Mouse (Mus musculus) liver, adult 2 months (tissue): Measurements from ENCODE around the gene Olfr420. TPM values are rescaled to one million over a fixed set of nuclear protein-coding genes. Genes with fewer than 3 reads are reported as not detected.

Experiments used
- DNase-seq: peaks from one replicate; pipeline ENCODE4 v3.0.0-alpha.2; 2011; ENCODE audit warnings: low read depth, low spot score; ENCODE audit errors: extremely low read depth
- H3K27ac ChIP-seq: fragments of 200-500 bp; replicated peaks from 2 replicates; pipeline ENCODE4 v1.5.1; 2012; ENCODE audit warnings: low read depth, mild to moderate bottlenecking, control low read depth, inconsistent platforms, low read length; ENCODE audit not compliant: insufficient read depth
- H3K27me3 ChIP-seq: fragments of 200-500 bp; 2 replicates; pipeline ENCODE4 v1.6.1; 2012; ENCODE audit warnings: mild to moderate bottlenecking, moderate library complexity, low read length, inconsistent platforms; ENCODE audit not compliant: control insufficient read depth, insufficient read depth
- H3K36me3 ChIP-seq: fragments of 200-500 bp; 2 replicates; pipeline ENCODE4 v1.6.1; 2012; ENCODE audit warnings: low read length, inconsistent platforms; ENCODE audit not compliant: control insufficient read depth, insufficient read depth
- H3K4me1 ChIP-seq: fragments of 200-500 bp; 2 replicates; pipeline ENCODE4 v1.6.1; 2011; ENCODE audit warnings: low read length; ENCODE audit not compliant: control insufficient read depth, insufficient read depth
- H3K4me3 ChIP-seq: fragments of 200-500 bp; 2 replicates; pipeline ENCODE4 v1.5.1; 2011; ENCODE audit warnings: low read depth, mild to moderate bottlenecking, control low read depth, low read length, moderate library complexity; ENCODE audit not compliant: insufficient read depth
- H3K79me2 ChIP-seq: fragments of 200-500 bp; 2 replicates; pipeline ENCODE4 v1.6.1; 2012; ENCODE audit warnings: inconsistent platforms, mild to moderate bottlenecking, low read length, moderate library complexity; ENCODE audit not compliant: control insufficient read depth, insufficient read depth
- H3K9ac ChIP-seq: fragments of 200-500 bp; 2 replicates; pipeline ENCODE4 v1.6.1; 2012; ENCODE audit warnings: low read depth, mild to moderate bottlenecking, control low read depth, inconsistent platforms, low read length
- CTCF ChIP-seq: fragments of 200-500 bp; IDR thresholded peaks from 2 replicates; pipeline ENCODE4 v1.5.1; 2011; ENCODE audit warnings: low read depth, low read length, control low read depth
- POLR2A ChIP-seq: fragments of 200-500 bp; IDR thresholded peaks from 2 replicates; pipeline ENCODE4 v1.6.1; 2011; ENCODE audit warnings: low read length, control low read depth; ENCODE audit not compliant: insufficient read depth; ENCODE audit errors: extremely low read depth
- WGBS: fragments of 180-500 bp; shearing (Covaris S2); methylation state at CpG from one replicate; pipeline ENCODE4 v1.1.7; 2018; 5-methylcytosine and 5-hydroxymethylcytosine counted together
- polyA plus RNA-seq: library from polyadenylated mRNA; depleted of rRNA; stranded (reverse); fragments of >200 nt; gene quantifications from 2 replicates; pipeline ENCODE4 v1.2.3, GENCODE M21; 2012; rRNA removed
- total RNA-seq: library from RNA; depleted of rRNA; stranded (reverse); fragments of >200 nt; gene quantifications from 2 replicates; pipeline ENCODE4 v1.2.3, GENCODE M21; 2014; rRNA removed

Gene Olfr420
- total RNA-seq (not detected in 2 replicates), polyA plus RNA-seq (not detected in 2 replicates)

- H3K36me3 ChIP-seq: no peaks in the 10 kb centered on the region
- H3K79me2 ChIP-seq: no peaks in the 10 kb centered on the region
- no peaks in the 10 kb centered on the region for H3K27me3 ChIP-seq
- 69% methylated on average over 1 of the region's 1 CpGs for WGBS
- H3K27ac ChIP-seq: no peak within 1 kb of the TSS
- H3K9ac ChIP-seq: no peak within 1 kb of the TSS
- DNase-seq: no peak
- no peak within 1 kb of the TSS for H3K4me3 ChIP-seq
- TF ChIP-seq POLR2A: no peak
- no peak for TF ChIP-seq CTCF
- H3K4me1 ChIP-seq: no peaks in the 10 kb centered on the region
Measured at GRCm38 (mm10) chr1:174155333-174155732, at the start of gene Olfr420. Olfr420 (plus strand) TSS chr1:174155633.

DNA sequence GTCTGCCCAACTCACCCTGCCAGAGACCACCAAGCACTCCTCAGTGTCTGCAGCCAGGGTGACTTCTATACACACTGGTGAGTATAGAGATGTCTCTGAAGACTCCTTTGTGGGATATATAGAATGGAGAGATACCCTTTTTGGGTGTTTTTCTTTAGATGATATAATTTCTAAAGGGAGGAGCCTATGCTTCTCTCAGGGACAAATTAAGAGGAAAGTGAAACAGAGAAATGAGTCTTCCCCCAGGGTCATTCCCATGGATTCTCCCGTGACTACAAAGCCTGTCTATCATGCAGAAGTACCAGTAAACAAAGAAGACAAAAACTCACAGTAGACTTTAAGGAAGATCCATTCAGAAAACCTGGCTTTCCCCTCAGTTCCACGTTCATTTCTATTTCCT lies 34.4 kb upstream of the Olfr420 start, which contains the start of gene Olfr231:
Olfr231 (minus strand) TSS at position 101 of the 400 bp plus-strand sequence.
- no peaks in the 10 kb centered on the region for H3K4me1 ChIP-seq
- H3K9ac ChIP-seq: no peak within 1 kb of the TSS
- no peak for DNase-seq
- TF ChIP-seq POLR2A: no peak
- no peak for TF ChIP-seq CTCF
- no peaks in the 10 kb centered on the region for H3K36me3 ChIP-seq
- no peaks in the 10 kb centered on the region for H3K27me3 ChIP-seq
- H3K4me3 ChIP-seq: no peak within 1 kb of the TSS
- H3K27ac ChIP-seq: no peak within 1 kb of the TSS
- no peaks in the 10 kb centered on the region for H3K79me2 ChIP-seq
- WGBS: 48% methylated on average over 2 of the region's 2 CpGs

- WGBS: 70% methylated on average over 3 of the region's 3 CpGs
- TF ChIP-seq CTCF: no peak
- no peak for TF ChIP-seq POLR2A
Measured at GRCm38 (mm10) chr1:174131217-174131616, 24.2 kb upstream of the Olfr420 start, which contains the start of gene Olfr424. Olfr424 (plus strand) TSS chr1:174131517.

DNA sequence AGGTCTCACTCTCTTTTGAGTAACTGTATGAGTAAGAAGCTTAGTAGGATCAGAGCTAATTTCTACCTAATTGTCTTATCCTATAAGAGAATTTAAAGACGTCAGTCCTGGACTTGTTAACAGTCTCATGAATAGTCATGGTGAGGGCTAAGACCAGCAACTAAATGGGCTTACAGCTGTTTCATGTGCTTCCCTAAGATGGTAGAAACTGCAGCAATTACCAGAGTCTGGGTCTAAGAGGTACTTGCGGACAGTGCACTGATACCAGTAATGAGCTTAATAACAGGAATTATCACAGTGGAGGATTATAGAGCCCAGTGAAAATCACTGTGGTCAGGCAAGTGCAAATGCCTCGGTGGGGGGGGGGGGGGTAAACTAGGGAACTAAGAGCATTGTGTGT lies 23.4 kb upstream of the Olfr420 start:
- Histone ChIP-seq H3K36me3 (no peaks in the 10 kb centered on the region), H3K27ac (no peak overlapping the region), H3K27me3 (no peaks in the 10 kb centered on the region), H3K9ac (no peak overlapping the region), H3K4me3 (no peak overlapping the region), H3K4me1 (no peaks in the 10 kb centered on the region), H3K79me2 (no peaks in the 10 kb centered on the region)
- no peak for DNase-seq
- no peak for TF ChIP-seq CTCF
- no peak for TF ChIP-seq POLR2A
- WGBS: 61% methylated on average over 3 of the region's 3 CpGs

More at GRCm38 (mm10) chr1:174131217-174131616, 24.2 kb upstream of the Olfr420 start, which contains the start of gene Olfr424:
- H3K9ac ChIP-seq: no peak within 1 kb of the TSS
- no peaks in the 10 kb centered on the region for H3K79me2 ChIP-seq
- DNase-seq: no peak
- no peaks in the 10 kb centered on the region for H3K27me3 ChIP-seq
- no peak within 1 kb of the TSS for H3K27ac ChIP-seq
- no peaks in the 10 kb centered on the region for H3K4me1 ChIP-seq
- no peaks in the 10 kb centered on the region for H3K36me3 ChIP-seq
- H3K4me3 ChIP-seq: no peak within 1 kb of the TSS

GRCm38 (mm10) chr1:174141384-174141783 lies 14.0 kb upstream of the Olfr420 start:
- Histone ChIP-seq H3K36me3 (no peaks in the 10 kb centered on the region), H3K27ac (no peak overlapping the region), H3K4me3 (no peak overlapping the region), H3K27me3 (no peaks in the 10 kb centered on the region), H3K79me2 (no peaks in the 10 kb centered on the region), H3K9ac (no peak overlapping the region), H3K4me1 (no peaks in the 10 kb centered on the region)
- DNase-seq: no peak
- no peak for TF ChIP-seq POLR2A
- TF ChIP-seq CTCF: no peak
- WGBS: 52% methylated on average over 2 of the region's 2 CpGs

DNA sequence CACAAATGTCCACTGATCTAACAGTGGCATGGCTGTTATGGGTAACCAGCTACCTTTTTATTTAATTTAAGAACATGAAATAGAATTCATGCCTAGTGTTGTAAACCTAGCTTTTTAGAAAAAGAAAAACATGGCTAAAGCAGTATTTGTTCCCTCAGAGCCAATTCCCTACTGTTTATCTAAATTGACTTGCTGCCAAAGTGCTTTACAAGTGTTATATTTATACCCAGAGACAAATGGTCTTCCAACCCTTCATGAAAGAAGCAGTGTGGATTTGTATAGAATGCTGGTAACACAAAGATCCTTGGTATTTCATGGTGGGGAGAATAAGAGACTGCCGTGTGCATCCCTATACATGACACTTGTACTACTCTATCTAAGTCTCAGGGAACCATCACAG lies 8.7 kb upstream of the Olfr420 start:
- no peak for TF ChIP-seq POLR2A
- TF ChIP-seq CTCF: no peak
- H3K4me3 ChIP-seq: no peak overlapping the region
- no peak for DNase-seq
- 94% methylated on average over 1 of the region's 1 CpGs for WGBS
- no peak overlapping the region for H3K27ac ChIP-seq
- no peak overlapping the region for H3K9ac ChIP-seq
- no peaks in the 10 kb centered on the region for H3K27me3 ChIP-seq
- H3K4me1 ChIP-seq: no peaks in the 10 kb centered on the region
- H3K79me2 ChIP-seq: no peaks in the 10 kb centered on the region
- no peaks in the 10 kb centered on the region for H3K36me3 ChIP-seq
